Mouse (Mus musculus) heart, embryonic 16.5 days (tissue): ENCODE measurements around the gene Hspb6. TPM values are rescaled to one million over a fixed set of nuclear protein-coding genes. Genes with fewer than 3 reads are reported as not detected.

Experiments used
- ATAC-seq: fragments of 200-750 bp; cut with Nextera tagmentation; replicated peaks from 2 replicates; pipeline ENCODE4 v1.8.0; 2017; ENCODE audit warnings: moderate number of reproducible peaks; ENCODE audit not compliant: insufficient read depth, low FRiP score; ENCODE audit errors: extremely low read depth
- H3K27ac ChIP-seq: fragments of 300-500 bp; sonication (generic); 2 replicates; pipeline ENCODE4 v1.5.1; 2014; ENCODE audit warnings: mild to moderate bottlenecking, low read length, control low read depth, moderate library complexity
- H3K27me3 ChIP-seq: fragments of 300-500 bp; sonication (generic); 2 replicates; pipeline ENCODE4 v1.6.1; 2014; ENCODE audit warnings: low read length, mixed read lengths; ENCODE audit not compliant: control insufficient read depth, insufficient read depth
- H3K36me3 ChIP-seq: fragments of 300-500 bp; sonication (generic); 2 replicates; pipeline ENCODE4 v1.6.1; 2014; ENCODE audit not compliant: control insufficient read depth, insufficient read depth
- H3K4me1 ChIP-seq: fragments of 300-500 bp; sonication (generic); 2 replicates; pipeline ENCODE4 v1.6.1; 2014; ENCODE audit warnings: low read length, mixed read lengths; ENCODE audit not compliant: control insufficient read depth, insufficient read depth
- H3K4me2 ChIP-seq: fragments of 300-500 bp; sonication (generic); 2 replicates; pipeline ENCODE4 v1.6.1; 2014; ENCODE audit warnings: low read depth, mild to moderate bottlenecking, control low read depth, low read length
- H3K4me3 ChIP-seq: fragments of 300-500 bp; sonication (generic); 2 replicates; pipeline ENCODE4 v1.5.1; 2014; ENCODE audit warnings: mild to moderate bottlenecking, control low read depth, low read length
- H3K9ac ChIP-seq: fragments of 300-500 bp; sonication (generic); 2 replicates; pipeline ENCODE4 v1.6.1; 2014; ENCODE audit warnings: low read length, control low read depth
- H3K9me3 ChIP-seq: fragments of 300-500 bp; sonication (generic); replicated peaks from 2 replicates; pipeline ENCODE4 v1.6.1; 2016; ENCODE audit warnings: low read length; ENCODE audit not compliant: control insufficient read depth
- WGBS: fragments of 180-500 bp; shearing (Covaris S2); extraction: QIAGEN DNeasy Blood & Tissue Kit; methylation state at CpG from one replicate; pipeline ENCODE4 v1.1.7; 2014; 5-methylcytosine and 5-hydroxymethylcytosine counted together
- polyA plus RNA-seq: library from polyadenylated mRNA; unstranded; fragments of >200 nt; fragmentation: Nextera tagmentation; extraction: Ambion mirVana; gene quantifications from 2 replicates; pipeline ENCODE4 v1.2.1, GENCODE M21; 2015

Hspb6 gene
- polyA plus RNA-seq, 1 experiment from 2014 or later = 205 TPM

DNA sequence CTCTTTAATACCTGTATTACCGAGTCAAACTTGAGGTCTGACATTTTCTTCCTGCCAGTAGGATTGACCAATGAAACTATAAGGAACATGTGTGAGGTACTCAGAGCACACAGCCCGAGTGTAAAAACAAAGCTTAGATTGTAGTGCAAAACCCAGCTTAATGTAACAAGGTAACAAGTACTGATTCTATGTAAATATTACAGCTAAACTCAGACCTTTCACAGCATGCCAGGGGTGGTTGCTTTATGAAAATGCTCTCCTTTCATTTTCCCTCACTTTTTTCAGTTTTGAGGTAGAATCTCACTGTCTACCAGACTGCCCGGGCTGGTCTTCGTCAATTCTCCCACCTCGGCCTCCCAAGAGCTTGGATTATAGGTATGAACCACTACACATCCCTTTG, 44.1 kb downstream of the Hspb6 start:
- Histone ChIP-seq H3K4me1 (peaks cover 6% of the 10 kb centered on the region; the same call in 1 of the 2 replicates), H3K27me3 (no peaks in the 10 kb centered on the region), H3K4me2 (no peak overlapping the region), H3K36me3 (no peaks in the 10 kb centered on the region), H3K4me3 (no peak overlapping the region), H3K9me3 (no peaks in the 10 kb centered on the region), H3K27ac (no peak overlapping the region), H3K9ac (no peak overlapping the region)
- WGBS = 70% methylated on average over 5 of the region's 5 CpGs
- no peak for ATAC-seq

DNA sequence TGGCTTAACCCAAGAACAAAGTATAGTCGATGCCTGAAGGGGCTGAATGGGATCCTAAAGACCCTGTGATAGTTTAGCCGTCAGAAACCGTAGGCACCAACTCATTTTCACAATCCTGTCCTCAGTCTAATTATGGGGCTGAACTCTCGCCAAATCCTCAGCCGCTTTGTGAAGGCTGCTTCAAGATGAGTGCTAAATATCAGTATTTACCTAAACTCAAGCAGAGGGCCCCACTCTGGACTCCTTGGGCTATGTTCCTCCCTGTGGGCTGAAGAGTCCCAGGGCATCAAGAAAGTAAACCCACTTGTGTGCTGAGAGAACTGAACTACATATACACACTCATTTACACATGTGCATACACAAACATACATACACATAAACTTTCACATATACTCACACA, 44.8 kb downstream of the Hspb6 start:
- WGBS = 60% methylated on average over 5 of the region's 5 CpGs
- H3K27ac ChIP-seq = no peak overlapping the region

DNA sequence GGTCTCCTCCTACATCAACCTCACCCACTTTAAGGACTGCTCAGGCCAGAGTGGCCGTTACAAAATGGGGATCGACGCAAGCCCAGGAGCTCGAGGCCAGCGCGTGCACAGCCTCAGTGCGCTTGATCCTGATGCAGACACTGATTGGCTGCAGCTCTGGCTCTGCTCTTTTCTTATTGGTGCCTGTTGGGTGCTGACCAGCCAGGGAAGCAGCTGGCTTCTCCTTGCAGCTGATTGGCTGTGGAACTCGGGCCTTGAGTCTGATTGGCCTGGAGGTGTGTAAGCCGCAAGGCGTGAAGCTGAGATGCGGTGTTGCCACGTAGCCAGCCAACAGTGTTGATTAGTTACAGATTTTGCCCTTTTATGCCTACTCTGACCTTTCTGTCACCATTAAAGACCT, 46.8 kb downstream of the Hspb6 start, which contains the start of gene Zbtb32:
Gene Zbtb32, minus strand, starts transcription at position 124 of the 400 bp plus-strand sequence.
- 92% methylated on average over 12 of the region's 12 CpGs for WGBS
- peaks cover 6% of the 10 kb centered on the region; the same call in 1 of the 2 replicates for H3K4me1 ChIP-seq
- peak within 1 kb of the TSS; percentile 28; the same call in 1 of the 2 replicates for H3K27ac ChIP-seq
- H3K4me2 ChIP-seq = 0 out of 2 replicates have a peak within 1 kb of the TSS, but pooled peaks have one; percentile 3
- no peak for ATAC-seq
- no peaks in the 10 kb centered on the region for H3K36me3 ChIP-seq
- 0 out of 2 replicates have a peak within 1 kb of the TSS, but pooled peaks have one; percentile 36 for H3K9ac ChIP-seq
- H3K9me3 ChIP-seq = no peaks in the 10 kb centered on the region
- no peak within 1 kb of the TSS for H3K4me3 ChIP-seq
- H3K27me3 ChIP-seq = no peaks in the 10 kb centered on the region

More for the DNA sequence above, 44.8 kb downstream of the Hspb6 start:
- Histone ChIP-seq H3K4me2 (no peak overlapping the region), H3K4me1 (peaks cover 6% of the 10 kb centered on the region; the same call in 1 of the 2 replicates), H3K9ac (no peak overlapping the region), H3K4me3 (no peak overlapping the region), H3K27me3 (no peaks in the 10 kb centered on the region), H3K9me3 (no peaks in the 10 kb centered on the region), H3K36me3 (no peaks in the 10 kb centered on the region)
- ATAC-seq = no peak

DNA sequence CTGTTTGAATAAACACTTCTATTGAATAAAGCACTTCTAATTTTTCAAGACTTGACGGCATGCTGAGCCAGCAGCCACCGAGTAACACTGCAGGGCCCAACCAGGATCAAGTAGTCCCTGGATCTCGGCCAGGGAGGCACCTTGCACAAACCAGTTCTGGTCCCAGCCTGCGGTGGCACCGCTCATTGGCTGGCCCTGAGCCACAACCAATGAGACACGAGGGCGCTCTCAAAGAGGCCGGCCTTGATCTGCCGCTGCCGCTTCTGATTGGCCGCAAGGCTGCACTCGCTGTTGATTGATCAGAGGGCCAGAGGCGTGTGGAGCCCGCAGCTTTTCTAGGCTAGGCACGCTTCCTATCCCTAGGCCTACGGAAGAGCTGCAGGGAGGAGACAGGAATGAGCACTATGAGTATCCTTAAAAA, 48.0 kb downstream of the Hspb6 start:
- Histone ChIP-seq H3K4me1 (peaks cover 6% of the 10 kb centered on the region; the same call in 1 of the 2 replicates), H3K9me3 (no peaks in the 10 kb centered on the region), H3K4me2 (peak overlapping the region; percentile 37; the same call in 1 of the 2 replicates), H3K9ac (peak overlapping the region; percentile 47), H3K27ac (peak overlapping the region; percentile 51; the same call in 1 of the 2 replicates), H3K27me3 (no peaks in the 10 kb centered on the region), H3K36me3 (no peaks in the 10 kb centered on the region), H3K4me3 (peak overlapping the region; percentile 10; the same call in 1 of the 2 replicates)
- 2% methylated on average over 16 of the region's 16 CpGs for WGBS
- peak; percentile 95 for ATAC-seq

GRCm38 (mm10) chr7:30600651-30601050, 48.7 kb downstream of the Hspb6 start:
- peak overlapping the region; percentile 51; the same call in 1 of the 2 replicates for H3K27ac ChIP-seq
- H3K9ac ChIP-seq = 0 out of 2 replicates have a peak overlapping the region, but pooled peaks have one; percentile 7
- H3K36me3 ChIP-seq = no peaks in the 10 kb centered on the region
- H3K4me2 ChIP-seq = no peak overlapping the region
- H3K4me3 ChIP-seq = no peak overlapping the region
- peaks cover 6% of the 10 kb centered on the region; the same call in 1 of the 2 replicates for H3K4me1 ChIP-seq
- no peaks in the 10 kb centered on the region for H3K27me3 ChIP-seq
- no peaks in the 10 kb centered on the region for H3K9me3 ChIP-seq
- ATAC-seq = no peak
- WGBS = 59% methylated on average over 7 of the region's 7 CpGs

DNA sequence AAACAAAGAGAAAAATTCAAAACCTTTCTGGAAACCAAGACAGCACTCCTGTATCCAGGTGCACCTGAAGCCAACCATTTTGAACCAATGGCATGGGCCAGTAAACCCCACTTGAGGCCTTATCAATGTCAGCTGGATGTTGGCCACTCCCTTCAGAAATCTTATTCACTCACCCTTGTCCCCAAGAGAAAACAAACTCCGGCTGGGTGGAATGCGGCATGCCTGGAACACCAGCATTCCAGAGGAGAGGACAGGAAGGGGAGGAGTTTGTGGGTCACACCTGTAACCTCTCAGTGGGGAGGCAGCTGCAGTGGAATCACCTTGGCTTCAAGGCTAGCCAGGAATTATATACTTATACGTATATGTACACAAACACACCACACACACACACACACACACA, 50.6 kb downstream of the Hspb6 start:
- H3K36me3 ChIP-seq = no peaks in the 10 kb centered on the region
- WGBS = 21% methylated on average over 3 of the region's 3 CpGs
- no peak overlapping the region for H3K4me2 ChIP-seq

DNA sequence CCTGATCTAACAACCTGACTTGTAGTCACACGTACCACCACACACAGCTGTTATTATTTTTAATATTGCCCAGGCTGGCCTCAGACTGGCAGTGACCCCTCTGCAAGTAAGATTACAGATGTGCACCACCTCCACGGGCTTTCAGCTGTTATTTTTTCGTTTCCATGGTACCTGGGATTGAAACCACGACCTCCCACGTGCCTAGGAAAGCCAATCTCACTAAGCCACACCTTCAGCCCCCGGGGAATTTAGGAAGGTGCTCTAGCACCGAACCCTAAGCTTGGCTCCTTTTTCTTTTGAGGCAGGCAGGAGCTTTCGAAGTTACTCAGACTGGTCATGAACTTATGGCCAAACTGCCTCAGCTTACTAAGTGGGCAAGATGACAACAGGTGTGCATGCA, 52.4 kb downstream of the Hspb6 start:
- Histone ChIP-seq H3K4me2 (no peak overlapping the region), H3K36me3 (no peaks in the 10 kb centered on the region), H3K9ac (no peak overlapping the region), H3K27ac (no peak overlapping the region), H3K4me3 (no peak overlapping the region), H3K4me1 (peaks cover 6% of the 10 kb centered on the region; the same call in 1 of the 2 replicates), H3K9me3 (no peaks in the 10 kb centered on the region), H3K27me3 (no peaks in the 10 kb centered on the region)
- WGBS = 58% methylated on average over 8 of the region's 8 CpGs
- ATAC-seq = no peak

More for the DNA sequence above, 50.6 kb downstream of the Hspb6 start:
- no peaks in the 10 kb centered on the region for H3K27me3 ChIP-seq
- peaks cover 6% of the 10 kb centered on the region; the same call in 1 of the 2 replicates for H3K4me1 ChIP-seq
- H3K9ac ChIP-seq = no peak overlapping the region
- no peaks in the 10 kb centered on the region for H3K9me3 ChIP-seq
- ATAC-seq = no peak
- no peak overlapping the region for H3K4me3 ChIP-seq
- H3K27ac ChIP-seq = no peak overlapping the region

GRCm38 (mm10) chr7:30604944-30605343, 53.0 kb downstream of the Hspb6 start:
- Histone ChIP-seq H3K27ac (no peak overlapping the region), H3K9me3 (no peaks in the 10 kb centered on the region), H3K27me3 (no peaks in the 10 kb centered on the region), H3K4me1 (peaks cover 7% of the 10 kb centered on the region), H3K4me2 (no peak overlapping the region), H3K36me3 (no peaks in the 10 kb centered on the region), H3K4me3 (no peak overlapping the region), H3K9ac (no peak overlapping the region)
- ATAC-seq = no peak
- 89% methylated on average over 8 of the region's 8 CpGs for WGBS
